Mouse (Mus musculus) megakaryocyte progenitor cell, adult 5-6 weeks (primary cell): ENCODE measurements at regions not wholly inside any gene's neighbourhood (a gene's known extent, or its start where the extent isn't known, plus 50 kb on each side); places are given as distances from the start of the nearest gene placed in this dataset.

Experiments
- ATAC-seq: replicated peaks from 2 replicates; pipeline ENCODE4 v1.8.0; 2016; ENCODE audit warnings: mild to moderate bottlenecking, moderate TSS enrichment, inconsistent platforms; ENCODE audit not compliant: poor library complexity

- no peak for ATAC-seq
Measured at GRCm38 (mm10) chr5:118449893-118450292, 110.6 kb upstream of the Med13l start.

GRCm38 (mm10) chr5:118452052-118452451 lies 108.4 kb upstream of the Med13l start:
- no peak for ATAC-seq

DNA sequence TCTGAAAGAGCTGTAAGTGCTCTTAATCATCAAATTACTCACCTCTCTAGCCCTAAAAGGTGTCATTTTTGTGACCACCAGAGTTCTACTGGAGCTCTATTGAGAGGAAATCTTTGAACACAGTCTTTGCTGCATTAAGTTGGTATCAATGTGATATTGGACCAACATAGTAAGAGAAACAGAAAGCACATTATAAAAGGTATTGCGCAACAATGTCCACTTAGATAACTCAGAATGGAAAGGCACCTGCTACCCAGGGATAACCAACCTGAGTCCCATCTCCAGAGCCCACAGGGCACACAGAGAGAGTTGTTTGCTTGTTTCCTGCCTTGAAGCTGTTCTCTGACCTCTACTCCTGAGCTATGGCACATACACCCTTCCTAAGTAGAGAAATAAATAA lies 106.4 kb upstream of the Med13l start:
- no peak for ATAC-seq

- ATAC-seq: peak; percentile 86
Measured at GRCm38 (mm10) chr5:118458727-118459390, 101.6 kb upstream of the Med13l start.

DNA sequence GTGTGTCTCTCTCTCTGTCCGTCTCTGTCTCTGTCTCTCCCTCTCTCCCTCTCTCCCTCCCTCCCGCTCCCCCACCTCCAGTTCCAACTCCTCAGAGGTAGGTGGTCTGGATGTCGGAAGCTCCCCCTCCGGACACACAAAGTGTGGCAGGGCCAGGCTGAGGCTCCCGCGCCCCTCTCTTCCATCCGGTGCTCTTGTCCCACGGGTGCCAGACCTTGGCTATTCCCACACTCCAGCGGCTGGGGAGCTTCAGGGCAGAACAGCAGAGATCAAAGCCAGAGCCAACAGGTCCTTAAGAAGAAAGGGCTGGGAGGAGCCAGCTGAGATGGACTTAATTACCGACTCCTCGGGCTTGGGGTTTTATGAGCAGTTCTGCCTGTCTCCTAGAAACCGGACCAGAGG lies 101.1 kb upstream of the Med13l start:
- no peak for ATAC-seq

DNA sequence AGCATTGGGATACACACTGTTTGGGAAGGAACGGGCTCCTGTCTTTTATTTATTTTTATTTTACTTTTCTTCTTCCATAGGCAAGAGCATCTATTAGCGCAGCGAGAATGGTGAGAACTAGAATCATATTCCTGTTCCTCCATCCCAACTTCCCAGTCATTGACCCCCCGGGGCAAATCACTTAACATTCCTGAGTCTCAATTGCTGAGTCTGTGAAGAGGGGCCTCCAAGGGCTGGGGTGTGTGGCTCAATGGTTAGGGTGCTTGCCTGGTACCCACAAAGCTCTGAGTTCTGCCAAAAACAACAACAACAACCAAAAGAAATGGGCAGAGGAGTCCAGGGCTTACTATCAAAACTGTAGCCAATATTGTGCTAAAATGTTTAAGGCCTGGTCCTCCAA lies 98.5 kb upstream of the Med13l start:
- no peak for ATAC-seq

DNA sequence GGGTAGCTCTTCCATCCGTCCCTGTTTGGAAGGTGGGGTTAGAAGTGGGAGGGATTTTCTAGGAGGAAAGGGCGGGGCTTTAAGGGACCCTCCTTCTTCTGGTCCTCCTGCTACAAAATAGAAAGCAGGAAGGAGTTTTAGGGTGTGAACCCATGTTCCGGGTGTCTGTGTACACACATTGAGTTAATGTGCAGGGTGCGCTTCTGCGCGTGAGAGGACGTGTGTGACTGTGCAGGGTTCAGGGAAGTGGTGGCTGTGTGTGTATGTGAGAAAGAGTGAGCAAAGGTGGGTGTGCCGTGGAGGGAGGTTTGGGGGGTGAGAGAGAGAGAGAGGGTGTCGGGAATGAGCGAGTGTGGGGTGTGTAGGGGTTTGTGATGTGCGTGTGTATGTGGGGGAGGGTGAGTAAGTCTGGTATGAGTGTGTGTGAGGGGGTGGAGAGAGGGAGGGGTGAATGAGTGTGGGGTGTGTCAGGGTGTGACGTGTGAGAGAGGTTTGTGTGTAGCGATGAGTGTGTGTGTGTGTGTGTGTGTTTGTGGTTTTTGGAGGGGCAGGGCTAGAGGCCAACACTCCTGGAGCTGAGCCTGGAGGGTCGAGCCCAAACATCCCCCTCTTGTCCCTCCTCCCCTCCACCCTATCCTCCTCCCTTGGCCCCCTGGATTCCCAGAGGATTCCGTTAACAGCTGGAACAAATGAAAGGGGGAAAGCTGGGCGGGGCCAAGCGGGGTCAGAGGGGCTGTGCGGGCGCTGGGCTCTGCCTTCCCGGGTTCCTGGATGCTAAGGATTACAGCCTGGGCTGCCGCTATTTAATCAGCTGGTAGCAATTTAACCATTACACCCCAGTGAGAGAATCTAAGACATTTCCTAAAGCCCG lies 95.3 kb upstream of the Med13l start:
- ATAC-seq: peak; percentile 55

DNA sequence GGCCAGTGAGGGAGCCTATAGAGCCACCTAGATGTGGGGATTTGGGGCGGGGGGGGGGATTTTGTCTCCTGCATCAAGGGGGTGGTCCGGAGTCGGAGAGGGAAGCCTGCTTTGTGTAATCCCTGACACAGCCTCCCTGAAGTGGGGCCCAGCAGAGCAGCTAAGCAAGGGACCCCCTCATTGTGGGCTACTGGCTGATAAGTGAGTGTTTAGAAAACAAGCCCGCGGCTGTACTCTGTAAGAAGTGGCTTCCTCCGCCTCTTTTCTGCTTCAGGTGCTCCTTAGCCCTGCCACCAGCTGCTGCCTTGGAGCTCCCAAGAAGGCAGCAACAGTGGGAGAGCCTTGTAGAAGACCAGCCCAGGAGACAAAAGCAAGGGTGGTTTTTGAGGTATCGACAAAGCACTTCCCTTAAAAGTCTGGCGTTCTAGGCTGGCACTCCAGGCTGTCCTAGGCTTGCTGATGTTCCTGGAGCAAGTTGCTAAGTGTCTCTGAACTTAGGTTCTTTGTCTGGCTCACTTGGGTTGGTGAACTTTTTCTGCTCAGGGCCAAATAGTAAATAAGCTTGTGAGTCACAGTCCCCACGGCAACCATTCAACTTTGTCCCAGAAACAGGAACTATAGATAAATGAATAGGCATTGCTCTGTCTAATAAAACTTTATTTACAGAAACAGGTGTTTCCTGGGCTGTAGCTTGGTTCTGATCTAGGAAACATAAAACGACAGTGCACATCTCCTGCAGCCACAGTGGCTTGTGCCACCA lies 94.3 kb upstream of the Med13l start:
- peak; percentile 33 for ATAC-seq

- no peak for ATAC-seq
Measured at GRCm38 (mm10) chr5:118468739-118469138, 91.7 kb upstream of the Med13l start.

- ATAC-seq: no peak
Measured at GRCm38 (mm10) chr5:118471569-118471968, 88.9 kb upstream of the Med13l start.

- no peak for ATAC-seq
Measured at GRCm38 (mm10) chr5:118472291-118472690, 88.2 kb upstream of the Med13l start.

- no peak for ATAC-seq
Measured at GRCm38 (mm10) chr5:118473128-118473730, 87.2 kb upstream of the Med13l start.

DNA sequence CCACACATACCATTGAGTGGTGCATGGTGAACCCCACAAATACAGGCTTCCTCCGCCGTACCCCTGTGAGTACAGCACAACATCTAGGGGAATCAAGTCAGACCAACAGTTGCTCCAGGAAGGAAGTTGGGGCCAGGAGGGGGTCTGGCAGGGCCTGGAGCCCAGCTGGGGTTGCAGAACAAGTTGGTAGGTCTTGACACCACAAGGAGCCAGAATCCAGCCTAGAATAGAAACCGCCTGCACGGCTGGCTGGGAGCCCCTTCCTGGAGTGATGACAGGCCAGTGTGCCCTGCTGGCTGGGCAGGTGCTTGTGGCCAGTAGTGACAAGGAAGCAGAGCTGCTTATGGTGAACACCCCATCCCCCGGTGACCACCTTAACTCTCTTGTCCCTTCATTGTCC lies 83.9 kb upstream of the Med13l start:
- ATAC-seq: peak; percentile 54

DNA sequence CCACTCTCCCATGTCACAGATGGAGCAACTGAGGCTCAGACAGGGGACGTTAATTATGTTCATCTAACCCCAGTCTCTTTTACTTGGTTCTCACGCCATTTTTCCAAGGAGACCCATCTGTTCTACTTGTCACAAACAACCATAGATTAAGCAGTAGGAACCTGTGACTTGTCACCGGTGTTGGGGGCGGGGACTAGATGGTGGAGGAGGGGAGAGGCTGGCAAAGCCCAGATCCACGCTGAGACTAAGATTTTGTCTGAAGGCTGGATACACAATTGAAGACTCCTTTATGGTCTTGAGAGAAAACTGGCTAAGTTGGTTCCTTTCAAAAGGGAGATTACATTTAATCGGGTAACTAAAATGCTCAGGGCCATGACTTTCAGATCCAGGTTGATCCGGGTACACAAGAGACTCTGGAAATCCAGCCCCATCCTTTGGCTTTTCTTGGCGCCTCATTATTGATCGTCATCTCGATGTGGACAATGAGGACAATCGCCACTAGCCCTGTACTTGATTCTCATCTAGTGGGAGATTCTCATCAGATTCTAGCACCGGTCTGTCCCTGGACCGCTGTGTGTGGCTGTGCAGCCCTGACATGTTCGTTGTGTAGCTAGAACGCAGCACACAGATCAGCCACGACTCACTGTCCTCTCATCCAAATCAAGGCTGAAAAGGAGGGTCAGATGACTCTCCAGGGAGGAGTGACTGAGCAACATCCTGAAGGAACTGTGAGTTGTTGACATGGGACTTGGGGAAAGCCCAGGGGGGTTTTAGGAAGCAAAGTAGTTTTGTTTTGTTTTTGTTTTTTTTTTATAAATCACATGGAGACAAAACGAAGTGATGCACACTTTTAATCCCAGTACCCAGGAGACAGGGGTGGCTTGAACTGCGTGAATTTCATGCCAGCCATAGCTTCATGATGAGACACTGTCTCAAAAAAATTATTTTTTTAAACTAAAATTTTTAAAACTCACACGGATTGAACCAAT lies 83.1 kb upstream of the Med13l start:
- ATAC-seq: no peak

- ATAC-seq: peak; percentile 73
Measured at GRCm38 (mm10) chr5:118478120-118478768, 82.2 kb upstream of the Med13l start.

DNA sequence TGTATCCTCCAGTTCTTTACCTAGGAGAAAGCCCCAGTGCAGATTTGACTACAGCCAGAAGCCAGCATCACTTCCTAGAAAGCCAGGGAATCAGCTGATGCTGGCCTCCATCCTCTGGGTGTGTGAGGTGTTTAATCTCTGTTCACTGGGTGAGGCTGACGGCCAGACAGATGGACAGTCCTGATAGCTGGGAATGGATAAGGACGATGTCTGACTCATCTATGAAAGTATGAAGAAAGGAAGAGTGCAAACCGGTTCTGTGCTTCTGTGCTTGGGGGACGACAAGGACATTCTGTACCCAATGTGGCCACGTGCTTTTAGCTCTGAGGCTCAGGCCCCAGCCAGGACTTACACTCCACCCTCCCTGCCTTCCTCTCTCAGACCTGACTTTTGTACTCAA lies 80.5 kb upstream of the Med13l start:
- ATAC-seq: peak; percentile 7; the same call in 1 of the 2 replicates

DNA sequence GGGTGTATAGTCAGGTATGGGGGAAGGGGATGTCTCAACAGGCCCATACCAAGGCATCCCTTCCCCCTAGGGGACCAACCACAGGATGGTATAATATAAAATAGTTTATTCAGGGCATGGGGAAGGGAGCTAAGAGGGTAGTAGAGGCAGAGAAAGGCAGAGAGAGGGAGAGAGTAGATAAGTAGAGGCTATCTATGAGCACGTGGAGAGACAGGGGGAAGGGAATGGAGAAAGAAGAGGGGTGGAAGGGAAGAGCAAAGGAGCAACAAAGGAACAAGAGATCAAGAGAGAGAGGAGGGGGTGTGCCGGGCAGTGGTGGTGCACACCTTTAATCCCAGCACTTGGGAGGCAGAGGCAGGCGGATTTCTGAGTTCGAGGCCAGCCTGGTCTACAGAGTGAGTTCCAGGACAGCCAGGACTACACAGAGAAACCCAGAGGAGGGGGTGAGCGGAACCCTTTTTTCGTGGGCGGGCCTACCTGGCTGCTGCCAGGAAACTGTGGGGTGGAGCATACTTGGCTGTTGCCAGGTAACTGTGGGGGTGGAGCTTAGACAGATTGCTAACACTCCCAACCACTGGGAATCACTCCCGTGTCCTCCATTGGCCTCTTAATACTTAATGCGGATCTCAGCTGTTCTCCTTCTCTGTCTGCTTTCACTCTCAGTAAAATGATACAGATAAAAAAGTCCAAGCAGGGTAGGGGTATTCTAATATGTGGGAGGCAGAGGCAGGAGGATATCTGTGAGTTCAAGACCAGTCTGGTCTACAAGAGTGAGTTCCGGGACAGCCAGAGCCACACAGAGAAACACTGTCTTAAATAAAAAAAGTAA lies 79.3 kb upstream of the Med13l start:
- ATAC-seq: no peak

- no peak for ATAC-seq
Measured at GRCm38 (mm10) chr5:118481794-118482049, 78.8 kb upstream of the Med13l start.

- no peak for ATAC-seq
Measured at GRCm38 (mm10) chr5:118482598-118482997, 77.9 kb upstream of the Med13l start.
